Mouse (Mus musculus) cerebellum, adult 18-20 months (tissue): ENCODE data around the gene Secisbp2l.

ENCODE experiments used
- DNase-seq, 2 experiments: peaks; one replicate each; pipeline ENCODE4 v3.0.0; 2021

Gene Secisbp2l

GRCm38 (mm10) chr2:125782719-125783109, at the start of gene Secisbp2l:
Gene Secisbp2l (minus strand): TSS chr2:125782870.
- peak; percentile 94 to 99 for DNase-seq

DNA sequence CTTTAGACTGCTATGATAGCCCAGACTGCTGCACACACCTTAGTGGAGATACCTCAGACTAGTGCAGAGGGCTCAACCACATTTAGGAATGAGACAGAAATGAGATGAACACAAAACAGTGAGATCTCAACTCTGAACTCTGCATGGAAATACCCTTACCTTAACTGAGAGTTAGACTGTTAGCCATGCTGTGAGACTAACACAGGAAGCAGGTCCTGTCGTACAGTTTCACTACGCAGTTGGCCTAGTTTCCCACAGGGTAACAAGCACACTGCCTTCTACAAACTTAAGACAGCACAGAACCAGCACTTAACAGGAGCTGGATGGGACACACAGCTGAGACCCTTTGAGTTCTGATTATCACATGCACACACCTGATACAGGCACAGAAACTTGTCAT, 47.3 kb upstream of the Secisbp2l start:
- DNase-seq: no peak

DNA sequence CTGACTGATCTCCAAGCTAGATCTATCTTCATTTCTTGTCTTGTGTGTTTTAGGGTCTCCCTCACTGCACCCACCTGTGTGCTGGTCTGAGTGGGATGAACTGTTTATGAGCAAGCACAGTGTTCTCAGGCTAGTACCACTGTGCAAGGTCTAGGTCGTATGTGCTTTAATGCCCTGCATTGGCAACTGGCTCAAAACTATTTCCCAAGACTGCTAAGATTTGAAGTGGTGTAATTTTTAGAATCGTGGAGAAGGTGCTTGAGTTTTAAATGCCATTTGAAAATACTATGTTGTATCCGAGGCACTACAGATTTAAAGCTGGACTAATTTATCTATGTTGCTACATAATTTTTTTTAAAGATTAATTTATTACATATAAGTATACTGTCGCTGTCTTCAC, 45.2 kb upstream of the Secisbp2l start:
- no peak for DNase-seq

- DNase-seq: no peak
Measured at GRCm38 (mm10) chr2:125826201-125826600, 43.5 kb upstream of the Secisbp2l start.

GRCm38 (mm10) chr2:125820397-125820796, 37.7 kb upstream of the Secisbp2l start:
- DNase-seq: no peak

GRCm38 (mm10) chr2:125813972-125814595, 31.4 kb upstream of the Secisbp2l start:
- DNase-seq: no peak

DNA sequence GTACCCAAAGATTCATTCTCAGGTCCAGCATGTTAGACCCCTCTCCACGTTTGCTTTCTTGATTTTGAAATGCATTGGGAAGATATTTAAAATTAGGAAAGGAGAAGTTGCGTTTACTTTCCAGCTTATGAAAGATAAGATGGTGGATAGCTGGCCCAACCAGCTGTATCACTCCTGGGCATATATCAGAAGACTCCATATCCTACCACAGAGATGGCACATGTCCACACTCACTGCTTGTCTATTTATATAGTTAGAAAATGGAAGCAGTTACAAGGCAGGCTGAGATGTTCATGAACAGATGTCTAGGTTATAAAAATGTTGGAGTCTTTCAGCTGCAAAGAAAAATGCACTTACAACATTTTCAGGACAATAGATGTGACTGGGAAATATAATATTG, 28.7 kb upstream of the Secisbp2l start:
- DNase-seq: no peak

- no peak for DNase-seq
Measured at GRCm38 (mm10) chr2:125809551-125809950, 26.9 kb upstream of the Secisbp2l start.

DNA sequence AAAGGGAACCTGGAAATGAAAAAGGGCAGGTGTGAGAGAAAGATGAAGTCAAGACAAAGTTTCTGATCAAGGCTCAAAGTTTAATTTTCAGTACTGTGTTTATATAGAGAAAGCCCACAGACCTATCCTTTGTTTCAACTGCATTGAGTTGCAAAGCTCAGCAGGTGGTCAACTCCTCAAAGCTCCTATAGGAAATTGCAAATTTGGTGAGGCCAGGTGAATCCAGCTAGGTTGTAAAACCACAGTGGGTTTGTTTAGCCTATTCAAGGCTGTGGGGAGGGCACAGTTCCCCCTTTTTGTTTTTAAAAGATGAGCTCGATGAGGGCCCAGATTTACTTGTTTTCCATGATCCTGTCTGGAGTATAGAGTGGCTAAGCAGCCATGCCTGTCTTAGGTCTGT, 23.2 kb upstream of the Secisbp2l start:
- DNase-seq: no peak

DNA sequence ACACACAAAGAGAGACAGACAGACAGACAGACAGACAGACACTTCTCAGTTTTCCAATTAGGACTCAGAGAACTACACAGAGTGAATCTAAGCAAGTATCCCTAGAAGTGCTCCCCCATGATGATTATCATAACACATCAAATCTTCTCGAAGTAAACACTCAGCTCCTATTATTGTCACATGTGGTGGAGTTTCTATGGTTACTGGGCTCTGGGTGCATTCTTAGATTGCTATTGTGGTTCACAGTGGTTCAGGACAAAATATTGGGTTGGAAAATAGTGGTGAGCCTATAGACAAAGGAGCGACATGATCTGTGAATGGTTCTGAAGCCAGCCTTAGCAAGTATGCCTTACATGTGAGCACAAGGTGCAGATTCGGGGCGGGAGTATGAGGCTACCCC, 19.3 kb upstream of the Secisbp2l start:
- DNase-seq: no peak

DNA sequence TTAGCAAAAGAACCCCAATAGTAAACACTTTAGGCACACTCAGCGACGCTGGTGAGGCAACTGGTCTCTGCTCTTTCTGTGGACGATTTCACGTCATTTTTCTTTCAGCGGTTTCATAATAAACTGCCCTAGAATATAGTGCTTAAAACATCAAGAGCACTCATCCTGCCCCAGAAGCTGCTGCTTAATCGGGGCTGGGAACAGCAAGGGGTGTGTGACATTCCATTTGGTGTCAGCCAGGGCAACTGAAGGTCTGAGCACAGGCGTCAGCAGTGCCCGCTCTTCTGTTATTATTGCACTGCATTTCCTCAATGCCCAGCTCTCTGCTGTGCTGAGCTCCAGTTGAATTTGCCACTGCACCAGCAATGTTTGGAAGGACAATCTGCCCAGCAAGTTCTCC, 18.4 kb upstream of the Secisbp2l start:
- DNase-seq: no peak

DNA sequence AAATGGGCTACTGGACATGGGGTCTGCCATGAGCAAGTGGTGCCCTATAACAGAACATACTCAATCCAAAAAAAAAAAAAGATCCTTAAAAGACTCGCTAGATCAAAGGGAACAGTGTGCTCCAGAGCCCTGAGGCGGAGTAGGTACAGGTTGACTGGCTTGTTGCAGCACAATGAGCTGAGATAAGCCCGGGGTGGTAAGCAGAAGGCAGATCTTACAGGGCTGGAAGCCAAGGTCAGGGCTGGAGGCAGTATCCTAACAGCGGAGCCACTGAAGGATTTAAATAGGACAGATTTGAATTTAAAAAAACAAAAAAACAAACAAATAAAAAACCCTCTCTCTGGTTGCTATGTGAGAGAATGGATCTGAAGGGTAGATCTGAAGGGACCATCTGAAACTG, 17.8 kb upstream of the Secisbp2l start:
- peak; percentile 20 to 22 for DNase-seq

DNA sequence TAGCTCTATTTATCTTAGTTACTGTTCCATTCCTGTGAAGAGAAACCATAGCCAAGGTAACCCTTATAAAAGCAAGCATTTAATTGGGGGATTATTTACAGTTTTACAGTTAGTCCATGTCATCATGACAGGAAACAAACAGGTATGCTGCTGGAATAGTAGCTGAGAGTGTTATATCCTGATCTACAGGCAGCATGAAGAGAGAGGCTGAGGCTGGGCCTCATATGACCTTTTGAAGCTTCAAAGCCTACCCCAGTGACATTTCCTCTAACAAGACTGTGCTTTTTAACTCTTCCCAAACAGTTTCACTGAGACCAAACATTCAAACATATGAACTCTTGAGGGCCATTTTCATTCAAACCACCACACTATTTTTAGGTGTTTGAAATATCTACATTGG, 15.2 kb upstream of the Secisbp2l start:
- no peak for DNase-seq

GRCm38 (mm10) chr2:125795118-125795517, 12.4 kb upstream of the Secisbp2l start:
- DNase-seq: no peak

- DNase-seq: no peak
Measured at GRCm38 (mm10) chr2:125794166-125794565, 11.5 kb upstream of the Secisbp2l start.

GRCm38 (mm10) chr2:125792879-125793261, 10.2 kb upstream of the Secisbp2l start:
- DNase-seq: no peak

GRCm38 (mm10) chr2:125792144-125792878, 9.6 kb upstream of the Secisbp2l start:
- DNase-seq: no peak

GRCm38 (mm10) chr2:125791485-125791885, 8.8 kb upstream of the Secisbp2l start:
- DNase-seq: no peak

DNA sequence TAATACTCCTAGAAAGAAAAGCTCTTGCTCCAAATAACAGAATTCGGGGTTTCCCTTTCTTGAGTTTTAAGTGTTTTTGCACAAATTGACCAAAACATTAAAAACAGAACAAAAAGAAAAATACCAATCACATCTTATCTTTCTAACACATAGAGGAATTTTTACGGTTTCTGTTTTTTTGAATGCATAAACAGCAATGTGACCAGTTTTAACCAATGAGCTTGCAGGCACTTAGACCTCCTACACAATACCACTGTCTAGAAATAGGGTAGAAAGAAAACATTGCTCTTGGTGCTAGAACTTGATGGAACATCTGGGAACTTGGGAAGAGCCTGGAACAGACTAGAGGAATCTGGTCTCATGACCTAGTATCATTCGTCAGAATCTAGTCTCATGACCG, 7.6 kb upstream of the Secisbp2l start:
- no peak for DNase-seq

GRCm38 (mm10) chr2:125789265-125789664, 6.6 kb upstream of the Secisbp2l start:
- no peak for DNase-seq

DNA sequence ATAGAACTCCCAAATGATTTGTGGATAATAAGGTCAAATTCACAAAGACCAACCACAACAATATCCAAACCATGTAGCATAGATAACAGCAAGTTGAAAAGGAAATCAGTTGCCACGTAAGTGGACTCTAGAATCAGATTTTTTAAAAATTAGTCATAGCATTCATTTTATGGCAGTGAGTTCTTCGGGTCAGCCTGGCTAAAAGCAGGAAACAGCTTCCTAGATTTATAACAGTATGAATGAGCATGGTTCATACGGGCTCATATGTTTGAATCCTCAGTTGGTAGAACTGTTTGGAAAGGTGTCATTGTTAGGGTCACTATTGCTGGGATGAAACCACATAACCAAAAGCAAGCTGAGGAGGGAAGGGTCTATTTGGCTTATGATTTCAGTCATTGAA, 6.1 kb upstream of the Secisbp2l start:
- DNase-seq: no peak

- no peak for DNase-seq
Measured at GRCm38 (mm10) chr2:125788351-125788750, 5.7 kb upstream of the Secisbp2l start.

GRCm38 (mm10) chr2:125785021-125785420, 2.4 kb upstream of the Secisbp2l start:
- DNase-seq: no peak

DNA sequence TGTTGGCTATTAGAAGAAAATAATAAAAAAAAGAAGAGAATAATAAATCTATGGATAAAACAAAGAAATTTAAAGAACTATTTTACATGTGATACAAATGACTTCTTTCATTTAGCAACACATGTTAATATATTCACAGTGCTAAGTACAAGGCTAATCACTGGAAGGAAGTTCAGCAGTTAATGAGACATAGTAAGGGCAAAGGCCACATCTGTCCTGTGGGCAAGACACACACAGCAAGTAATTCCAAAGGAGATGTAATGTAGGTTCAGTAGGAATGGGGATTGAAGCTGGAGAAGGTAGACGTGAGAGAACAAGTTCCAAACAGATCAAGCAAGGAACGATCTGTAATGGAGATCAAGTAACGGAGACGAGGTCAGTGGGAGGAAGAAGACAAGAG, 1.7 kb upstream of the Secisbp2l start:
- DNase-seq: no peak

DNA sequence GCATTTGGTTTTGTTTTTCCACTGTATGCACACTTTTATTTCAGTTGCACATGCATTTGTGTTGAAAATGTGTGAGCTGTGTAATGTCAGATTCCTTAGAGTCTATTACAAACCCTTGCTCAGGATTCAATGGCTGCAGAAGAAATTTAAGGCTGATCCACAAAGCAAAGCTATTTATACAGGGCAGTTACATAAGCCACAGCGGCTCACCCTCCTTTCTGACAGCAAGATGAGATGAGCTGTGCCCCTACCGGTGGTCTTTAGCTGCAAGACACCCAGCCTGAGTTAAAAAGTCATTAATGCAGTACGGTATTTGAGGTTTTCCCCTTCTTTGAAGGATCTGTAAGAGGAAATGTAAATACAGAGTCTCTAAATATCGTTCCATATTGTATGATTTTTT, 1.2 kb upstream of the Secisbp2l start:
- no peak for DNase-seq
